ENCODE assay signal across 15 mouse cellular contexts in the genomic region with DNA sequence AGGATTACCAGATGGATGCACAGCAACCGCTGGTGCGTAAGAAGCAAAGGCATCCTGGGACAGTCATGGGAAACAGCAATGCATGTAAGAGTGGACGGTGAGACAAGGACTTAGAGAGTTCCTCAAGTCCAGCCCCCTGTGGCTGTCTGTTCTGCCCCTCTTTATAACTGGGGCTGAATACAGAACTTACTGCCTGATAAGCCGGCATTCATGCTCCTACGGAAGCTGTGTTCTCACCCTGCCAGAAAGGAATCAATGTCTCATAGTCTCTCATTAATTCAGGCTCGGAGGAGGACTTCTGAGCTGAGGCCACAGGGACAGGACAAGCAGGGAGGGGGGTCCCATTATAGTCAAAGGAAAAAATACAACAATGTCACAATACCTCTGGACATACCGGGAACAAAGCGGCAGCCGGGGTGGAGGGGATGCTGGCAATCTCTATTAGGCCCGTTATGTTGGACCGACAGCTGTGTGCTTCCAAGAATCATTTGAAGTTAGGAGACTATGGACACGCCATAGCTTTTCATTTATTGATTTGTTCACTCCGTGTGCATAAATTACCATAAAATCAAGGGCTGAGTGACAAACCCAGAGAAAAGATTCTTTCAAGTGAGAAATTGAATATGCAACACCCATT. TPM values are rescaled to one million over a fixed set of nuclear protein-coding genes. Genes with fewer than 3 reads are reported as not detected.
DNase-seq lines count a peak whose midpoint lies in the region; ATAC-seq and TF ChIP-seq lines count a peak whose summit lies in the region.
"Had no signal": no experiment of that assay in that cellular context is flagged by ENCODE, and none has a peak within 500 bp of the region (broad histone marks: within the 10 kb centered on the region; RNA-seq: fewer than 3 reads in every experiment).

No protein-coding gene starts in this region.

- intact Hi-C loops in gastrocnemius, postnatal 36 days (cut with DNase I), result no loop called here

- H3K27ac ChIP-seq in neural tube, embryonic 11.5 days (ENCODE audit: low read depth, low read length), result peak overlapping the region; percentile 39
- H3K27ac ChIP-seq in forebrain, postnatal 0 days (ENCODE audit: low read depth, low read length), result peak overlapping the region; percentile 77
- peak overlapping the region; percentile 87 for H3K27ac ChIP-seq in midbrain, embryonic 10.5 days (replicated peaks)
- peak overlapping the region; percentile 23; the same call in 1 of the 2 replicates for H3K27ac ChIP-seq in neural tube, embryonic 14.5 days (ENCODE audit: low read depth, low read length)
- no peak overlapping the region for H3K27ac ChIP-seq in intestine, embryonic 16.5 days (ENCODE audit: low read length)
- H3K27ac ChIP-seq: limb, embryonic 13.5 days had no signal

- H3K9ac ChIP-seq in neural tube, embryonic 11.5 days (ENCODE audit: low read length), result no peak overlapping the region
- H3K9ac ChIP-seq in forebrain, postnatal 0 days, result peak overlapping the region; percentile 29; the same call in 1 of the 2 replicates
- H3K9ac ChIP-seq in neural tube, embryonic 14.5 days (replicated peaks; ENCODE audit: low read depth, low read length), result no peak overlapping the region
- H3K9ac ChIP-seq in intestine, embryonic 16.5 days (ENCODE audit: low read depth, low read length), result no peak overlapping the region
- H3K9ac ChIP-seq: limb, embryonic 13.5 days; liver, postnatal 0 days had no signal

- TF ChIP-seq CTCF in forebrain, postnatal 0 days (IDR thresholded peaks at IDR 0.05; ENCODE audit: low read depth), result no peak

- H3K4me3 ChIP-seq in neural tube, embryonic 11.5 days (ENCODE audit: low read depth, low read length), result no peak overlapping the region
- H3K4me3 ChIP-seq in forebrain, postnatal 0 days (ENCODE audit: low read depth, low read length), result 0 out of 2 replicates have a peak overlapping the region, but pooled peaks have one; percentile 0
- peak overlapping the region; percentile 32 for H3K4me3 ChIP-seq in midbrain, embryonic 10.5 days
- H3K4me3 ChIP-seq in neural tube, embryonic 14.5 days (ENCODE audit: low read depth, low read length), result no peak overlapping the region
- H3K4me3 ChIP-seq in intestine, embryonic 16.5 days (ENCODE audit: low read length), result no peak overlapping the region
- H3K4me3 ChIP-seq: limb, embryonic 13.5 days had no signal

- no peaks in the 10 kb centered on the region for H3K27me3 ChIP-seq in neural tube, embryonic 11.5 days (ENCODE audit: control insufficient read depth, insufficient read depth, low read length)
- no peaks in the 10 kb centered on the region for H3K27me3 ChIP-seq in forebrain, postnatal 0 days (ENCODE audit: insufficient read depth, low read length)
- H3K27me3 ChIP-seq in midbrain, embryonic 10.5 days (ENCODE audit: low read depth, poor library complexity, severe bottlenecking), result no peaks in the 10 kb centered on the region
- H3K27me3 ChIP-seq in neural tube, embryonic 14.5 days (ENCODE audit: control insufficient read depth, insufficient read depth, low read length), result no peaks in the 10 kb centered on the region
- H3K27me3 ChIP-seq in intestine, embryonic 16.5 days (replicated peaks; ENCODE audit: control insufficient read depth, insufficient read depth, low read length), result no peaks in the 10 kb centered on the region
- H3K27me3 ChIP-seq: limb, embryonic 13.5 days had no signal

- 44% methylated on average over 13 of the region's 13 CpGs for whole genome bisulfite sequencing in neural tube, embryonic 11.5 days
- WGBS in forebrain, postnatal 0 days, result 13% methylated on average over 13 of the region's 13 CpGs
- 33% methylated on average over 13 of the region's 13 CpGs for WGBS in midbrain, embryonic 10.5 days
- 21% methylated on average over 13 of the region's 13 CpGs for WGBS in neural tube, embryonic 14.5 days
- 82% methylated on average over 13 of the region's 13 CpGs for WGBS in intestine, embryonic 16.5 days

- peak; percentile 91 for ATAC-seq in neural tube, embryonic 11.5 days (ENCODE audit: insufficient read depth, low FRiP score, low TSS enrichment)
- peak; percentile 80 for ATAC-seq in forebrain, postnatal 0 days
- peak; percentile 52; the same call in 1 of the 2 replicates for ATAC-seq in neural tube, embryonic 14.5 days (ENCODE audit: low read depth)
- no peak for ATAC-seq in intestine, embryonic 16.5 days
- ATAC-seq: liver, postnatal 0 days had no signal

- no peaks in the 10 kb centered on the region for H3K9me3 ChIP-seq in neural tube, embryonic 11.5 days (ENCODE audit: control insufficient read depth, low read length)
- H3K9me3 ChIP-seq in forebrain, postnatal 0 days (ENCODE audit: low read length), result no peaks in the 10 kb centered on the region
- H3K9me3 ChIP-seq in midbrain, embryonic 10.5 days (replicated peaks), result no peaks in the 10 kb centered on the region
- H3K9me3 ChIP-seq in neural tube, embryonic 14.5 days (ENCODE audit: control insufficient read depth, low read length), result no peaks in the 10 kb centered on the region
- no peaks in the 10 kb centered on the region for H3K9me3 ChIP-seq in intestine, embryonic 16.5 days (ENCODE audit: control insufficient read depth, low read length)
- H3K9me3 ChIP-seq: limb, embryonic 13.5 days had no signal

- peak; percentile 75 for DNase-seq in neural tube, embryonic 11.5 days (ENCODE audit: low spot score)
- DNase-seq in neural tube, embryonic 10.5 days (ENCODE audit: extremely low spot score, low spot score), result no peak
- DNase-seq in forebrain, postnatal 0 days, result peak; percentile 64
- peak; percentile 83 for DNase-seq in midbrain, embryonic 10.5 days (ENCODE audit: low spot score)
- no peak for DNase-seq in gastrocnemius, postnatal 36 days
- DNase-seq in lung, postnatal 10 days, result no peak
- DNase-seq: cerebellum, adult 2 months; heart, adult 18-20 months; heart, postnatal 14 days; kidney, adult 11 months; kidney, postnatal 36 days; liver, postnatal 0 days had no signal

- H3K4me1 ChIP-seq in neural tube, embryonic 11.5 days (ENCODE audit: control insufficient read depth, insufficient read depth, low read length), result peaks cover 26% of the 10 kb centered on the region
- peaks cover 27% of the 10 kb centered on the region for H3K4me1 ChIP-seq in forebrain, postnatal 0 days (ENCODE audit: insufficient read depth)
- H3K4me1 ChIP-seq in midbrain, embryonic 10.5 days, result peaks cover 67% of the 10 kb centered on the region
- H3K4me1 ChIP-seq in neural tube, embryonic 14.5 days (ENCODE audit: control insufficient read depth, insufficient read depth, low read length), result peaks cover 21% of the 10 kb centered on the region
- no peaks in the 10 kb centered on the region for H3K4me1 ChIP-seq in intestine, embryonic 16.5 days (ENCODE audit: control insufficient read depth, insufficient read depth, low read length)
- H3K4me1 ChIP-seq: limb, embryonic 13.5 days had no signal

- H3K36me3 ChIP-seq in neural tube, embryonic 11.5 days (ENCODE audit: control insufficient read depth, insufficient read depth, low read length), result no peaks in the 10 kb centered on the region
- H3K36me3 ChIP-seq in forebrain, postnatal 0 days (ENCODE audit: insufficient read depth), result no peaks in the 10 kb centered on the region
- 0 out of 2 replicates have a peak, but pooled peaks cover 4% of the 10 kb centered on the region for H3K36me3 ChIP-seq in midbrain, embryonic 10.5 days
- H3K36me3 ChIP-seq in neural tube, embryonic 14.5 days (ENCODE audit: control insufficient read depth, insufficient read depth, low read length), result no peaks in the 10 kb centered on the region
- H3K36me3 ChIP-seq in intestine, embryonic 16.5 days (ENCODE audit: control insufficient read depth, insufficient read depth, low read length), result no peaks in the 10 kb centered on the region
- H3K36me3 ChIP-seq: limb, embryonic 13.5 days had no signal

- no peak overlapping the region for H3K4me2 ChIP-seq in neural tube, embryonic 11.5 days (ENCODE audit: low read depth)
- H3K4me2 ChIP-seq in forebrain, postnatal 0 days (ENCODE audit: low read depth), result peak overlapping the region; percentile 21
- peak overlapping the region; percentile 7; the same call in 1 of the 2 replicates for H3K4me2 ChIP-seq in neural tube, embryonic 14.5 days (ENCODE audit: low read depth, low read length)
- no peak overlapping the region for H3K4me2 ChIP-seq in intestine, embryonic 16.5 days (ENCODE audit: low read depth, low read length)
- H3K4me2 ChIP-seq: limb, embryonic 13.5 days had no signal

RNA-seq across cellular contexts. Expression of gene Kcnk10, which starts 15.7 kb away (rescaled TPM):
- 21.3 and 22.8 TPM in 2 replicates for polyA plus RNA-seq in neural tube, embryonic 11.5 days (2014; fragmentation: Nextera tagmentation; extraction: Ambion mirVana)
- 59.7 and 60.9 TPM in 2 replicates for total RNA-seq in forebrain, postnatal 0 days (2014; rRNA removed)
- polyA plus RNA-seq in forebrain, postnatal 0 days (2015; fragmentation: Nextera tagmentation; extraction: Ambion mirVana), result 30.2 and 40.9 TPM in 2 replicates
- polyA plus RNA-seq in midbrain, embryonic 10.5 days (2016; fragmentation: Nextera tagmentation; extraction: Ambion mirVana), result 17.7 and 33.2 TPM in 2 replicates
- 40.1 and 50.5 TPM in 2 replicates for polyA plus RNA-seq in neural tube, embryonic 14.5 days (2014; fragmentation: Nextera tagmentation; extraction: Ambion mirVana)
- not detected for total RNA-seq in gastrocnemius, postnatal 36 days (2021)
- 1.1 TPM in 2 replicates for polyA plus RNA-seq in intestine, embryonic 16.5 days (2015; fragmentation: Nextera tagmentation; extraction: Ambion mirVana)
- total RNA-seq: heart, postnatal 14 days had no signal

Comparison
In these comparisons a context has a peak if more than half of its experiments do, and no peak if none do; other contexts are left out.
1. DNase-seq: peak in neural tube, embryonic 11.5 days (single experiment), forebrain, postnatal 0 days (single experiment) and midbrain, embryonic 10.5 days (single experiment); none in neural tube, embryonic 10.5 days (single experiment), gastrocnemius, postnatal 36 days (0 of 2) and lung, postnatal 10 days (single experiment).
2. H3K4me2 ChIP-seq: peak in forebrain, postnatal 0 days (single experiment) and neural tube, embryonic 14.5 days (single experiment); none in neural tube, embryonic 11.5 days (single experiment) and intestine, embryonic 16.5 days (single experiment).
3. H3K4me3 ChIP-seq: peak in forebrain, postnatal 0 days (single experiment) and midbrain, embryonic 10.5 days (single experiment); none in neural tube, embryonic 11.5 days (single experiment), neural tube, embryonic 14.5 days (single experiment) and intestine, embryonic 16.5 days (single experiment).